Mouse (Mus musculus) small intestine, adult 2 months (tissue): ENCODE measurements around the gene 2010109A12Rik.

Source experiments
- CTCF ChIP-seq: fragments of 200-500 bp; IDR thresholded peaks from 2 replicates; pipeline ENCODE4 v1.5.1; 2012; ENCODE audit warnings: low read depth, mild to moderate bottlenecking, control low read depth, inconsistent platforms, low read length, moderate library complexity, mixed read lengths; ENCODE audit not compliant: insufficient replicate concordance, insufficient read length; ENCODE audit errors: extremely low read depth
- POLR2A ChIP-seq: fragments of 200-500 bp; IDR thresholded peaks from 2 replicates; pipeline ENCODE4 v1.6.1; 2012; ENCODE audit warnings: low read depth, mild to moderate bottlenecking, control low read depth, inconsistent platforms, low read length, moderate library complexity

DNA sequence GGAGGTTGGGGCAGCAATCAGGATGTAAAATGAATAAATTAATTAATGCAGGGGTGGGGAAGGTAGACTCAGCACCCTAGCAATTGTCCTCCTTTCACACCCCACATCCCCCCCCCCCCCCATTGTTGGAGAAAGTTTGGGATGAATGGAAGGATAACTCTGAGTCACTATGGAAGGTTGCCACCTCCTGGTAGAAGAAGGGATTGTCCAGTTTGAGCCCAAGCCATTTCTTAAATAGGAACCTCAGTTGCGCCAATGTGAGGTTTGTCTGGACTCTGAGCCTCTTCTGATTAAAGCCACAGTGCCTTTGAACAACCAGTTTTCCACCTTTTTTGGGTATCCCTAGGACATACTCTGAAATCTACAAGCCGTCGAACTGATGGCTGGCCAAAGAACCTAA is 42.8 kb upstream of the 2010109A12Rik start:
- TF ChIP-seq POLR2A: no peak
- TF ChIP-seq CTCF: peak; percentile 49; the same call in 1 of the 2 replicates
